Mouse (Mus musculus) kidney, postnatal 10 days (tissue): ENCODE measurements at regions not wholly inside any gene's neighbourhood (a gene's known extent, or its start where the extent isn't known, plus 50 kb on each side); places are given as distances from the start of the nearest gene placed in this dataset.

Experiments
- DNase-seq: peaks from one replicate; pipeline ENCODE4 v3.0.0; 2021; ENCODE audit warnings: mixed read lengths

DNA sequence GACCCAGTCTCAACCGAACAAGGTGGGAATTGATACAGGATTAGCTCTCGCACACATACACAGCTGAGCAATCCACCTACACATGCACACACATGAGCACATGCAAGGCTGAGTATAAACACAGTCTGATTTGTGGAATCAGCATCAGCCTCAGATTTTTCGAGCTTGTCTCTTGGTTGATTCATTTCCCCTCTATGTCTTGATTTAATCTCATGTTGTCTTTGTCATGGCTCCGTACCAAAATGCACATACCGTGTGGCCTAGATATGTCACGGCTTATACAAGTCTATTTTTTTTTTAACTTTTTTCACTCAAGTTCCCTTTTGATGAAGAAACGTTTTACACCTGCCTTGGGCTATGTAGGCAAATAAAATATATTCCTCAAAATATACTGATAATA lies 88.6 kb upstream of the Mycn start:
- no peak for DNase-seq

GRCm38 (mm10) chr12:13028086-13028485 lies 86.4 kb upstream of the Mycn start:
- peak; percentile 36 for DNase-seq

DNA sequence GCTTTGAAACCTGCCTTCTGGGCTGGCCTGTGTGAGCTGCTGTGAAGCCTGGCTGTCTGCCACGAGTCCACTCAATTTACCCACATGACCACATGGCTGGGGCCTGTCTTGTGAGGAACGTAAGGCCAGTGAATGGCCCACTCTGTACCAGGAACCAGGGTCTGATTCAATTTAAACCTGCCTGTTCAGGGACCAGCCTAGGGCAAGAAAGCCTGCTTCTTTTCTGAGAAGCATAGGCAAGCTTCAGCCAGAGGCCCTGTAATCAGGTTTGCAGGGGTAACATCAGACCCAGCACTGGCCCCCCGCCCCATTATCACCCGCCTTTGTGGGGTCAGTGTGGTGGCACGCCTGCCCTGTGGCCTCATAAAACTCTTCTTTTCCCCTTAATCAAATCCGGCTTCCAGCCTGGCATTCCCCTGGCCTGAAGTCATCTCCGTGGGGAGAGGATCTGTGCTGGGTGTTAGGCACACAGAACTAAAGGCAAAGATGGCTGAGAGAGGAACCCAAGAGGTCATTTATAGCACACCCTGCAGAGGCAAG lies 84.4 kb upstream of the Mycn start:
- DNase-seq: peak; percentile 61

DNA sequence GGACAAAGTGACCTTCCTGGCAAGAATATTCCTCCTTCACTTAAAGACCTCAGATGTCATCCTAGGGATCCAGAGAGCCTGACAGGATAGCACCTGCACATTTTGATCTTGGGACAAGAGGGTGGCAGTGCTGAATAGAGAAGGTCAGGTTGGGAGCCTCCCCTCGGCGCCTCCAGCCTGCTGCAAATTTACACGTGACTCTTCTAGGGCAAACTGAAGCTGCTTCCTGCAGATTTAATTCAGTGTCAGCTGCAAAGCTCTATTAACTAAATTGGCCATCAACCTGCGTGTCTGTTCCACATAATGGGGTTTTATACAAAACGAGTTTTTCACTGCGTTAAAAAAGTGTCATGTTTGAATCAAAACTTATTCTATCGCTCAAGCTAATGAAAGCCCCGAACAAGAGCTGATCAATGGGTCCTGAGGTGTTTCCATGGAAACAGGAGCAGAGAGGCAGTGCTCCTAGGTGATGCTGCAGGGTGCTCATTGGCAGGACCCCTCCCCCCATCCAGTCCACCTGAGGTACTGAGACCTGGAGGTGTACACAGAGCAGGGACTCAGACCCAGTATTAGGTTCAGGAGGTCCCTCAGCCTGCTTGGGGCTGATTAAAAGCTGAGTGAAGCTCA lies 82.6 kb upstream of the Mycn start:
- DNase-seq: no peak

DNA sequence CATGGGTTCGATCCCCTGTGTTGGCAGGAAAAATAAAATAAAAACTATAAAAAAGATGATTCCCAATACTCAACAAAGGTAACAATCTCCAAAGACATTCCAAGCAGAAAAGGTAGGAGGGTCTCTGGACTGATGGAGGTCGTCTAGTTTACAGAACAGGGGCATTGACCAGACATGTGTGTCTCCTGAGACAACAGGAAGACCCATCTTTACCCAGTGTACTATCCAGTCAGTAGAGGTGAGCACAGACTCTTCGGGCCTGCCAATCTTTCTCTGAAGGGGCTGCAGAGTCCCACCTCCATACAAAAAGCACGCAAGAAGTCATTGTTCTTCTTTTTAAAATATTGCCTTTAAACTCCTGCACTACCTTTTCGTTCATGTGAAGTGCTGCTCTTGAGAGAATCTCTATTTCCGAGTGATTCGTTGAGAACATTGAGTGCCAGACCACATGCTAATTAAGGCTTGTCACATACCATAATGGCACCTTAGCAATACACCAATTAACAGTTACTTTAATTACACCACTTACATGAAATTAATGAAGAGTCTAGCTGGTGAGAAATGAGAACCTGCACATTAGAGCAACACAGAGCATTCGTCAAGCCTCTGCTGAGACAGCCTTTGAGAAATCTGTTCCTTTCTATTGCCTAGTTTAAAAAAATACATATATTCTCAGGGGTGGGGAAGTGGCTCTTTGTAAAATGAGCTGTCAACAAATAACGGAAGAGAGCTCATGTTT lies 69.5 kb upstream of the Mycn start:
- DNase-seq: no peak

- DNase-seq: no peak
Observed at GRCm38 (mm10) chr12:13010405-13010804, 68.7 kb upstream of the Mycn start.

DNA sequence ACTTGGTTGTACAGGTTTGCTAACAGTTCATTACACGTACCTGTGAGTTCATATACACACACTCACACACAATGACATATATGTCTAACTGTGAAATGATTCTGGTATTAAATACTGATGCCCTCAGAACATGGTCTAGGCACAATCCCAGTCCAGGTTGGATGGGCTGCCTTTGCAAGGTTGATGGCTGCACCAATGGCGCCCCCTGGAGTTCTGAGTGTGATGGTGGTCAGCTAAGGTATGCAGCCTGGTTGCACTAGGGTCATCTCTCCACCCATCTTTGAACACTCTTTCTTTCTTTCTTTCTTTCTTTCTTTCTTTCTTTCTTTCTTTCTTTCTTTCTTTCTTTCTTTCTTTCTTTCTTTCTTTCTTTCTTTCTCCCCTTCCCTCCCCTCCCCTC lies 67.8 kb upstream of the Mycn start:
- peak; percentile 33 for DNase-seq

GRCm38 (mm10) chr12:13002703-13003102 lies 61.0 kb upstream of the Mycn start:
- DNase-seq: no peak

DNA sequence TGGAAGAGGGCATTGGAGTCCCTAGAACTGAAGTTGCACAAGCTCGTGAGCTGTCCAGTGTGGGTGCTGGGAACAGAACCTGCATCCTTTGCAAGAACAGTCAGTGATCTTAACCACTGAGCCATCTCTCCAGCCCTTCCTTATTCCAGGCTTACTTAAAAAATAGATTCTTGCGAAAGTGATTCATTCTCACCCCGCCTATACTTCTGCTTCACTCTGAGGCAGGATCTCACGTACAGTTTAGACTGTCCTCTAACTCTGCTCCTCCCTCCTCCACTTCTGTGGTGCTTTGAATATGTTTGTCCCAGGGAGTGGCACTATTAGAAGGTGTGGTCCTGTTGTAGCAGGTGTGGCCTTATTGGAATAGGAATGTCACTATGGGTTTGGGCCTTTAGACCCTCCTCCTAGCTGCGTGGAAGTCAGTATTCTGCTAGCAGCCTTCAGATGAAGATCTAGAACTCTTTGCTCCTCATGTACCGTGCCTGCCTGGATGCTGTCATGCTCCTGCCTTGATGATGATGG lies 60.4 kb upstream of the Mycn start:
- DNase-seq: no peak

DNA sequence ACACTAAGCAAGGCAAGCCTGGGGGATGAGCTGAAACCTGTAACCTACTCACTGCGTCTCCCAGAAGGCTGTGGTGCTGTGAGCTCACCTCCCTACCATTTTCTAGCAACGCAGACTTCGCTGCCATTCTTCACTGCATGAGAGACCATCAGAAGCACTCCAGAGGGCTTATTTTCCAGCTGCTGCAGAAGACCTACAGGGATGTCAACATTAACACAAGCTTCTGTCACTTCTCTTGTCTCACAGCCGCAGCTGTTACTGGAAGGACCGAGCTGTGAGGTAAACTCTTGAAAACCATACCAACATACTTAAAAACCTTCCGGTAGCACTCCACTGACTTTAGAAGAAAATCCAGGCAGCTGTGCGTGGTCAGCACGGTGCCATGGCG lies 54.3 kb upstream of the Mycn start:
- DNase-seq: no peak

- peak; percentile 92 for DNase-seq
Observed at GRCm38 (mm10) chr12:12995061-12995973, 53.6 kb upstream of the Mycn start.

- DNase-seq: no peak
Observed at GRCm38 (mm10) chr12:12993894-12994714, 52.4 kb upstream of the Mycn start.
